Mouse (Mus musculus) thymus, adult 18-20 months (tissue): ENCODE results near the gene Gng12.
"Not testable (repeated sequence)": the region's sequence is repeated elsewhere in the genome, so short reads cannot be mapped to it uniquely, and the experiment has no call there.

Experiments used
- DNase-seq, 2 experiments: peaks; one replicate each; pipeline ENCODE4 v3.0.0; 2022; ENCODE audit warnings: mixed read lengths in 2 of 2

Gene Gng12

DNA sequence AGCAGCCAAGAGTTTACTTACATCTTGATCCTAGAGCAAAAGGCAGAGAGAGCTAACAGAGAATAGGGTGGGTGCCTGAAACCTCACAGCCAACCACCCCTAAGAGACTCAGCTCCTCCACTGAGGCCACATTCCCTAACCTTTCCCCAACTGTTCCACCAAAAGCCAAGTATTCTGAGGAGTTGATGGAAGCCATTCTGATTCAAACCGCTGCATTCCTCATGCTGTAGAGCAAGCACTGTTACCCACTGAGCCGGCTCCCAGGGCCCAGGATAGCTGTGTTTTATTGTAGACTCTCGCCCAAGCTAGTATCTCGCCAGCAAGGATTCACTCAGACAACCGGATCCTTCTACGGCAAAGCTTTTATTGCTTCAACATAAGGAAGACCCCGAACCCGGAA is 98.8 kb downstream of the Gng12 start:
- DNase-seq: no peak

DNA sequence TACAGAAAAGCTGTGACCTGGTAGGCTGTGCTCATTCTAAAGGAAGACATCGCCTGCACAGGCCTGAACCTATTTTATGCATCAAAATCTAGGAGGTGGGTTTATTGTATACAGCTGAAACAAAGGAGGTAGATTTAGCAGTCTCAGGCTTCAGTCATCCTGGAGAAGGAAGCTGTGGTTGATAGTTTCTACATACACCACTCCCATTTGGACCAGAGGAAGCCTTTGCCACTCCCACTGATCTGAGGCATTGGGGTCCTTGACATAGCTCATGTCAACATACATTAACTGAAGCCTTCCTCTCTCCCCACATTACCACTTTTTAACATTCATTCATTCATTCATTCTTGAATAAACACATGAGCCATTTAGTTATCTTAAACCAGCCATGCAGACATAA is 99.6 kb downstream of the Gng12 start:
- no peak for DNase-seq

DNA sequence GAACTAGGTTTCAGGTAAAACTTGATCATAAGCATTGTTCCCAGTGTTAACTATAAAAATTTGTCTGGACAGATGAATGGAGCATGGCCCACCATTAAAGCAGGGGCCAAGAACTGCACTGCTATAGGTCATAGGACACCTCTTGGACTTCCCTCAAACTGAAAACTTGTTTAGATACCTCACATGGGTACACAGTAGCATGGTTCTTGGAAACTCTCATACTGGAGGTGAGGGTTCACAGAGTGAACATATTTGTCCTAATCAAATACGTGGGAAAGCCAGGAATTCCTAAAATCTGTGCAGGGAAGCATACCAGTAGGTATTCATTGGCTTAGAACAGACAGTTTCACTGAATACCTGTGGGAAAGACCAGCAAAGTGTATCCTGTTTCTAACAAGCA is 100.1 kb downstream of the Gng12 start:
- DNase-seq: no peak

DNA sequence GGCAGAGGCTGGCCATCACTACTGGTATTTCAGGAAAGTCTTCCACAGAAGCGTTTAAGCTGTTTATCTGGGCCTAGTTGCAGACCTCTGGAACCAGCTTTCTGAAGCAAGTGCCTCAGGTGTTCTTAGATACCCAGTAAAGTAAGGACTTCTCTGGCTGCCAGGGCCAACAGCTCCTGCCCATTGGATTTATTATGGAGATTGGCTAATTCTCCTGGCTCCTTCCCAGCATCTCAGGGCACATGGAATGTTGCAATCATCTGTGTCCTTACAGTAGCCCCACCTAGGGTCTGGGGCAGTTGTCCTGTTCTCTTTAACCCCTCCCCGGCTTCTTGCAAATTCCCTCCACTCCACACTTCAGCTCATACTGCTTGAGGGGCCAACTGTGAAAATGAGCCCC is 102.4 kb downstream of the Gng12 start:
- no peak for DNase-seq

DNA sequence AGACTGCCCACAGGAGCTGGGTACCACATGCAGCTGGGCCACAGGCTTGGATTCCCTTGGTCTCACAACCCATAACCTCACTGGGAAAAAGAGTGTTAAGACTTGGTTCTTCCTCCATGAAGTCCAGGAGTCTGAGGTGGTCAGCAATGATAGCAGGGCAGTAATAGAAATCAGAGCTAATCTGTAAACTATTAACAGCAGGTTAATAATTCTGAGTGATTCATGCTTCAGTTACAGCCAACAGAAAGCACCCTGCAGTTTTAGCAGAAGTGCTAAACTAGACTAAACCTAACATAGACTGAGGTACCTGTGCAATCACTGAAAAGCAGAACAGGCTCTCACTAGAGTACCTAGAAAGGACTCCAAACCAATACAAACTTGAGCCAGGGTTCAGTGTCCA is 103.6 kb downstream of the Gng12 start:
- DNase-seq: no peak

DNA sequence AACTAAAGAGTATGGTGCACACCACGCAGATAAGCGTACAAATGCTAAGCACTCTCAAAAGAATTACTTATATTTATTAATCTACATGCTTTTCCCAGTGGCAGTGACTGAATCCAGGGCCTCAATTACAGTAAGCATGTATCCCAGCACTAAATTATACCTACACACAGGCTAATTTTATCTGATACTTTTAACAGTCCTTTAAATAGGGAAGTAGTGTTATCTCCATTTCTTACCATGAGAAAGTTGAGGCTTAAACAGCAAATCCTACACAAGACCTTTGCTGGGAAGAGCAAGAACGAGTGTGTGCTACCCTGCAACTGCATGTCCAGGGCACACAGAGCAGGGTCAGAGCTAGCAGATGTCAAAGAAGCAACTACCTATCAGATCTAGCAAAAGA is 113.7 kb downstream of the Gng12 start:
- no peak for DNase-seq

DNA sequence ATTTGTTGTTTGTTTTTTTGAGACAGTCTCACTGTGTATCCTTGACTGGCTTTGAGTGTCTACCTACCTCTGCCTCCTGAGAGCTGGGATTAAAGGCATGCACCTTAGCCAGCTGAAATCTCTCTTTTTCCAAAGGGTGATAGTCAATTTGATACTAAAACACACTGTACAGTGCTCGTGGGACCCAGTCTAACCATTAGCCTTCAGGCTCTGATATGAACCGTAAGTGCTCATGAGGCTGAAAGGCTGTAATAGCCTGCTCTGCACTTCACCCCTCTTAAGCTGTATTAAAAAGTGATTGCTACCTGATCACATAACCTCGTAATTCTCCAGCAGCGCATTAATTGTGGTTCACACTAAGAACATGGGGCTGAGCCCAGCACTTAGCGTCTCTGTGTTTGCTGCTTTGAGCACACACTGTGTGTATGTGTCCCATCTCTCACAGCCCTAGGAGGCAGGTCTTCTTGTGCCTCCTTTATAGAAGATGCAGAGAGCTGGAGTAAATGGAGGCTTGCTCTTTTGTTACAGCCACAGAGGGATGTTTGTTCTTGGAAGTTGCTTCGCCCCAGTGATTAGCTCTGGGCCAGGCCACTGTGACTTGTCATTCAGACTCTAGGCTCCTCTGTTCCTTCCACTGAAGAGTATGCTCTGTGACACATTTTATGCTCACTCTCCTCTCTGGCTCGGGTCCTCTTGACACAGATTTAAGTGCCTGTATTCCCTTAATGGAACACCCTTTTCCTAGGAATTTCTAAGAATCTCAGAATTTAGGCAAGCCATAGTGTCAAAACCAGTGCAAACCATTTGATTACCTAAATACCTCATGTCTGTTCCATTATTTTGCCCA is 114.4 kb downstream of the Gng12 start:
- no peak for DNase-seq

DNA sequence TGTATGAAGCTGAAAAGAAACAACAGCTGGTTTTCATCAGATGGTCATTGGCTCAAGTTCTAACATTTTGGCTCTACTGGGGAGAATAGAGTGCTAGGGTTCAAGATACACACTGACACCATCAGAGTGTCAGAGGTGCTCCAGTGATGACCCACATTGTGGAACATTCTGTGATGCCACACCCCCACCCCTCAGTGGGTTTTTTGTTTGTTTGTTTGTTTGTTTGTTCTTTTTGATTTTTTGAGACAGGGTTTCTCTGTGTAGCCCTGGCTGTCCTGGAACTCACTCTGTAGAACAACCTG is 115.0 kb downstream of the Gng12 start:
- DNase-seq: no peak

DNA sequence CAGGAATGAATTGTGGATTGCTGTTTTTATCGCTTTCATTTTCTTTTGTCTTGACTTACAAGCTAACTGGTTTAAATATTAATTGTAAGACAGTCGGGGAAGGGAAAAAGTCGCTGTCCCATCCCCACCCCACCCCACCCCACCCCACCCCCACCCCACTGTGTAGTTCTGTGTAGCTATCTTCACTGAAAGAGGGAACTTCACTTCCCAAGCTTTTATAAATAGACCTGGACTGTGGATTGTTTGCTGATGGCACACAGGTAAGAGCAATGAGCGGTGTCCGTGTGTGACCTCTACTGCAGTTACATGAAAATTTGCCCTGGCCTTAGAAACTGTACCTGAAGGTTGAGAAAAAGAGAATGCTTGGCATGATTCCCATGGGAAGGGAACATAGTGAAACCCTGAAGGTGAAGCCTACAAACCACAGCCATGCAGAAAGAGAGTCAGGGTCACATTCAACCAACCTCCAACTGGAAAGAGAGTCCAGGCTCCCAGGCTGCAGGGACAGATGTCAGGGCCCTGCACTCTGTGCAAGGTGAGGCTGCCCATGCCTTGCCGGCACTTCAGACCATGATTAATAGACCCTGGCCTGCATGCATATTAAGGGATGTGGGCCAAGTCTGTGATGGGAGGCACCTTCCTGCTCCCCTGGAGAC is 117.2 kb downstream of the Gng12 start:
- no peak for DNase-seq

DNA sequence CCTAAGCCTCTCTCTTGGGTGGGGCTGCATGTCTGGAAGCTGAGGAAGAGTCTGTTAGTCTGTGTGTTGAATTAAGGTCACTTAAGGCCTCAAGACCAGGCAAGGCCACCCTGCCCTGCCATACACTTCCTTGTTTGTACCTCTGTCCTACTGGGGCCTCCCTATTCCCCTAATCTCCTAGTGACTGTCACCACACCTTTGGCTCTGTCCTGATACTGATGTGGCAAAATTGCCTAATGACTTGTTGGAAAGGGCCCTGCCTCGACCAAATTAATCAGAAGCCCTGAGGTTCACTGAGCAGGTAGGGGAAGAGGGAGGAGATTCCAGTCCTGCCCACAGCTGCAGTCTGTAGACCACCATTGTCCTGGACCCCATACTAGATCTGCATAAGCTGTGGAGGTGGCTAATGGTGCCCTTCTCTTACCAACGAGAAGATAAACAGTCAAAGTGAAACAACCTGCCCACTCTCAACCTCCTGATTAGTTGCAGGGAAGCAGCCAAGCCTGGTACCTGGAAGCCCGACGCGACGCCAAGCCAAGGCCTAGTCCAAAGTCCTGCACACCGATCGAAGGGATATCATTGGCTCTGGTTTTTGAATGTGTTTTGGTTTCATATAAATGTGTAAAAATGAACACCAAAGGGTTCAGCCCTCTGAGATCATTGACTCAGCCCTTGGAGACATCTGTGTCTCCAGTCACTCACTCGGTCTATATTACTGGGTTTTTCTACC is 117.9 kb downstream of the Gng12 start:
- DNase-seq: no peak

DNA sequence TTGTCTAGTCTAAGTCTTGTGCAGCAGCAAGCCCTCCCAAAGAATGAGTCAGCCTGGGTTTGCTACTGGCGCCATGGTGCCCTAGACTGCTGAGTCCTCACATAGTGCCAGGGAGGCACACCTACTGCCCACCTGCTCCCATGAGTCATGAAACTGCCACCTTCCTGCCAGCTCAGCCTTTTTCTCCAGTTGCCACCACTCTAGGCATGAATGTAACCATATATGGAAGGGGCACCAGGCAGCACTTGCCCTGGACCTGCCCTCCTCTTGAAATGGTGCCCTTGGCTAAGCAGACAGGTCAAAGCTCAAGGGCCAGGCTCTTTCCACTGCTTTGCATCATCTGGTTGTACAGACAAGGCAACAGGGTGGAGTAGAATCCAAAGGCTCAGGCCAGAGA is 118.5 kb downstream of the Gng12 start:
- DNase-seq: no peak

DNA sequence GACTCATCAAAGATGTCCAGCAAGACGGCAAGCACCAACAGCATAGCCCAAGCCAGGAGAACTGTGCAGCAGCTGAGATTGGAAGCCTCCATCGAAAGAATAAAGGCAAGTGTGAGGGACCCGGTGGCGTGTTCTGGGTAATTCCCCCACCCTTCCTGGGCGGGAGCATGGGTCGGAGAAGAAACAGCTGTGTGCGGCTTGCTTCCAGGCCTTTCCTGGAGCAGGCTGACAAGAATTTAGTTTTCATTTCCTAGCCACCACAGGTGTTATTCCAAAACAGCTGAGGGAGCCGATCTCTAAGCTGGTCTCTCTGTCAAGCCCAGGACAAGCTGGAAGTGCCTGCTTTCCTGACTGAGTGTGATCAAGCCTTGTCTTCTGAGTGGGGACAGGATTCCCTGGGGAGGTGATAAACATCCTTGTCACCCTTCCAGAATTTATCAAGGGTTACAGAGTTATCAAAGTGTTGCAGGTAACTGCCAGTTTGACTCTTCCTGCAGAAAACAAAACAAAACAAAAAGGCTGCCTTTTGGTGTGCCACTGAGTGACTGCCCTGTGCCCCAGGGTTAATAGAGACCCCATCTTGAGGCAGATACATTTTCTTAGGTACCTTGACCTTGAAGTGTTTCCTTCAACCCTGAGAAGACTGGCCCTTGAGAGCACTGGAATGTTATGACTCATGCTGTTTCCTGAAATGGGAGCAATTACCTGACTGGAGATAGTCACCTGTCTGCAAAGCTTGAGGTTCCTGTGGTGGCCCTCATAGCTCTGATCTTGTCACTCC is 119.7 kb downstream of the Gng12 start:
- DNase-seq: no peak

DNA sequence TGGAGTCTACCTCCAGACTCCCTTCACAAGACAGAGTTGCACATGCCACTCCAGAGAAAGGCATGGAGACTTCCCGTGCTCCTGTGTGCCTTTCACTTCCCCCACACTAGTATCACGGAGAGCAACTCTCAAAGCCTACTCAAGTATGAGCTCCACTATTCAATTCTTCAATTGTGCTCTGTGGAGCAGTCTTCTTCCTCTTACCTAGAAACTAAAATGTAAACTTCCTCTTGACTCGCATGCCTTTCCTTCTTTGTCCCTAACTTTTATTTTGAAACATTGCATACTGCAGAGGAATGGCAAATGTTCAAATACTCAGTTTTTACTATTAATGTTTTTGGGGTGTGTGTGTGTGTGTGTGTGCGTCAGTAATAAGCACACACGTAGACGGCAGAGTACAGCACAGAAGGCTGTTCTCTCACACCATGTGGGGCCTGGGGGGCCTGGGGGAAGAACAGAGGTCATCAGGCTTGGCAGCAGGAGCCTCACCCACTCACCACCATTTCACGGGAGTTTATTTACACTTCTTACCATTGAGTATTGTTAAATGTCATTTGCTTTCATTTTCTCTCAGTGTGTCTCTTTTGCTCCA is 120.4 kb downstream of the Gng12 start:
- DNase-seq: no peak

DNA sequence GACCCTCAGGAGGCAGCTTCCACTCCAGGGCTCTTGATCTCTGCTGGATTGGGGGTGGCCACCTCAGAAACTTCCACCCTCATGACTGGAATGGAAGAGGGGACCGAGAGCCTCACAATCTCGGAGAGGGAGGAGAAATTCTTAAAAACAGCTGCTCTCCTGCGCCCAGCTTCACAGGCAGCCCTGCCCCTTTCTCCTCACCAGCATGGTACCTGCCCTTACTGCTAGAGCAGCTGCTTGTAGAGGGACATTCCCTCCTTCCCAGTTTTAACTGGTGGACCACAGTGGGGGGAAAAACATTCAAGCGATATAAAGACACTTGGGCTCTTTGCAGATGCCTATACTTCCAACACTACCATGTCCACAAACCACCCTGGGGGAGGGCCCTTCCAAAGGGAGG is 122.2 kb downstream of the Gng12 start:
- DNase-seq: no peak

DNA sequence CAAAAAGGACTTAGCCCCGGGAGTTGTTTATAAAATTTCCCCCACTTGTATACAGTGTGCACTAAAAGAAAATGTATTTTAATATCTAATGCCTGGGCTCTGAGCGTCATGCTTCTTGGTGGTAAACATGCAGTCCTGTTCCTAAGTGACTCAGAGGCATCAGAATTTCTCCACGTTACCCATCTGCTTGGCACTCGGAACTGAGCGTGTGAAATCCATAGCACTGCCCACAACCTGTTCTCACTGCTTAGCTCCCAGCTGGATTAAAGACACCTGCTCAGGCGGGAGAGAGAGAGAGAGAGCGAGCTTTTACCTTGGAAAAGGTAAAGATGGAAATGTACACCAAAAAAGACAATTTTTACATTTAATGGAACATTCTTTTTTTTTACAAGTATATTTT is 122.8 kb downstream of the Gng12 start:
- DNase-seq: not testable (repeated sequence)

DNA sequence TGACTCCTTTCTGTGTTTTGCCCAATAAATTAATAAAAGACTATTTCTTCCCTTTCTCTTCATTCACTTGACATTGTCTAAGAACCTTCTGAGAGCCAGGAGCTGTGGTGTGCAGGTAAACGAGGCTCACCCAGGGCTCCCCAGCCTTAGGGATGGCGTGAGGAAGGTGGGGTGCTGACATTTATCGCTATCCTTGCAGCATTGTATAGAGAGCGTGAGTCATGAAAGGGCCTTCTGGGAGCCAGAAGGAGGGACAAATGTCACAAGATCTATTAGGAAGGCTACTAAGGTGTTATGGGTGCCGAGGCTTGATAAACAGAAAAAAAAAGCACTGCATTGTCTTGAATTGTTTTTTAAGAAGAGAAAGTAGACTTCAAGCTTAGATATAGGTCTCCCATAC is 125.1 kb downstream of the Gng12 start:
- DNase-seq: no peak

DNA sequence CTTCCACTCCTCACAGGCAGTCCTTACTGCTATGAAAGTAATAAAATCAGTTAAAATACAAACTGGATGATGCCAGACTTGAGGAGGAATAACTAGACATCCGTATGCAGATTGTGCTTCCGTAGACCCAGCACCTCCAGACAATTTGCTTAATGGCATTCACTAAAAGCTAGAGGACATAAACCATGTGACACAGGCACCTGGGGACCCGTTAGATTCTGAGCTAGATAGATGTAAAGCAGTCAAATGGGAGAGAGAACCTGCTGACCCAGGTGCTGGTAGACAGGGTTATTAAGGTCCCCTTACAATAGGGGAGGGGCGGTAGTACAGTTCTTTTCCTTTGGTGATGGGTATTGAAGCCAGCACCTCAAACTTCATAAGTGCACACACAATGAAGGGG is 127.5 kb downstream of the Gng12 start:
- DNase-seq: no peak

DNA sequence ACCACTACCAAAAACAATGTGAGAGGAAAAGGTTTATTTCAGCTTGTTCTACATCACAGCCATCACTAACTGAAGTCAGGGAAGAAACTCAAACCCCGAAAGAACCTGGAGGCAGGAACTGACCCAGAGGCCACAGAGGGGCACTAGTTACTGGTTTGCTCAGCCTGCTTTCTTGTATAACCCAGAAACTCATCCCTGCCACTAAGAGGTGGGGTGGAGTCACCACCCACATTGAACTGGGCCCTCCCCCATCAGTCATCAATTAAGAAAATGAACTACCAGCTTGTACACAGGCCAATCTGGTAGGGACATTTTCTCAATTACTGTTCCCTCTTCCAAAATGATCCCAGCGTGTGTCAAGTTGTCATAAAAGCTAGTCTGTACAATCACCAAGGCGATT is 130.5 kb downstream of the Gng12 start:
- no peak for DNase-seq

DNA sequence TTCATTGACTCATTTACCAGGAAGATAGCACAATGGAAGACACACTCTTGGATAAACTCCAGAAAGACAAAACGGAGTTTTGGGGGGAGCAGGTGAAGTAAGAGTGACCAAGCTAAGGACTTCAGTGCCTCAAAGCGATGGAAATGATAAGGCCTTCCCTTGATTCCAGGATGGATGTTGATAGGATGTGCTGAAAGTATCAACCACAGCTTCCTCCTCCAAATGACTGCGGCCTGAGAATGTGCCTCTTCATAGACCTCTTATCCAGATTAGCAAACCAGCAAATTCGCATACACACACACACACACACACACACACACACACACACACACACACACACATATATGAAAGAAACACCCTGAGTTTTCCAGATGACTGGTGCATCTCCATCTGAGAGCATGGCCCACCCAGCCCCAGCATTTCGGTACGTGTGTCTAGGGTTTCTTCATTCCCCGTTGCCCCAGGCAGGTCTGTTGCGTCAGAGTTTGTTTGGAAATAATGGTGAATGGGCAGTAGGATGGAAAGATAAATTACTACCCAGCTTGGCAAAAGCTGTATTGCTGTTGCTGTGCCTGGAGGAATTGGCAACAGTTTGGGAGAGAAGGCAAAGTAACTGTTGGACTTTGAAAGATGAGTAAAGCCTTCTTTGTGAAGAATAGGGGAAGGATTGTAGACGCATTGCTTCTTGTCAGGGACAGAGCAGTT is 131.4 kb downstream of the Gng12 start:
- no peak for DNase-seq

DNA sequence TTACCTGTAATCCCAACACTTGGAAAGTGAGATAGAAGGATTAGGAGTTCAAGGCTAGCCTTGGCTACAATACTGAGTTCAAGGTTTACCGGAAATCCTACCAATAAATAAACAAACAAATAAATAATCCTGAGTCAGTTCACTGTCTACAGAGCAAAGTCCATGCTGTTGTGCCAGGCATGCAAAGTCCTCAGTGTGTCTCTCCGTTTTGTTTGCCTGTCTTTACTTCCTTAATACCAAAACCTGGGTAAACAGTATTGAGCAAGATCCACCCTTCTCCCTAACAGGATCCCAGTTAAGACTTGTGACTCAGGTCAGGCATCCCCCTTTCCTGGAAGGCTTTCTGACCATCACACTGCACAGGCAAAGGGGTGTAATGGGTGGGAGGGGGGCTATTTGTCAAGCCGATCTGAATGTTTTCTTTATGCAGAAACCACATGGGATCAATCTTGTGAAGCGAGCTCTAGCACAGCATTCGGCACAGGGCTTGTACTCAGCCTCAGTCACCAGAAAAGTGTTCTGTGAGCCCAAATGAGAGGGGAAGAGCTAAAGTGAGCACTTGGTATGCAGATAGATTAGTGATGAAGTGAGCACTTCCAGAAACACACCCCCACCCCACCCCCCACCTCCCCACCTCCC is 133.2 kb downstream of the Gng12 start:
- no peak for DNase-seq

DNA sequence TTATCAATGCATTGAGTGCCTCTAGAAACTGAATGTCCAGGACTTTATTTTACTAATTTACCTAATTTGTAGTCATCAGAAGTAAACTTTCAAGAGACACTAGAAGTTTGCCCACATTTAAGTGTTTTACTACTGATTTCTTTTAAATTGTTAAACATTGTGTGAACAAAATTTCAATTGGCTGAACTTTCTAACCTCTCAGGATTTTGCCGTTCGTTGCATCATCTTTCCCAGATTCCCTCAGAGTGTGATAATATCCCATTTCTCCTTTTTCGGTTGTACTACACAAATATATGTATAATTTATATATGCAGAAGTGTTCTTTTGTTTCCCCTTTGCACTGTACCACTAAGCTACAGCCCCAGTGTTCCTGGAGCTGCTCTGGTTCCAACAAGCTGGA is 133.8 kb downstream of the Gng12 start:
- DNase-seq: no peak

DNA sequence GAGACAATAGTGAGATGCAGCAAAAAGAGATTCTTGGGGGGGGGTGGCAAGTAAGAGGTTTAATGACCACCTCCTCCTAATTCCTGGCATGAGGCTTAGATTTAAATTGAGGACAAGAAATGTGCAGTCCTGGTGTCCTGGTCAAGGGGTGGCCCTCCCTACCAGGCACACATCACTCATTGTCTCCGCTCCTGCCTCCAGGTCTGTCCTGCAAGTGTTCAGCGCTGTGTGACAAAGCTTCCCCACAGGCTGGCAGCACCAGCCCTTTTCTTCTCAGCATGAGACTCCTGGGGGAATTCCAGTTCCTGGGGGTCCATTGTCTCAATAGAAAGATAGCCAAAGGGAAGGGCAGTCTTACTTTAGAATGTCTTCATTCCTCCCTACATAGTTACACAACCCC is 134.2 kb downstream of the Gng12 start:
- no peak for DNase-seq
